Mouse (Mus musculus) adipocyte (in vitro differentiated cells): ENCODE measurements at regions not wholly inside any gene's neighbourhood (a gene's known extent, or its start where the extent isn't known, plus 50 kb on each side); places are given as distances from the start of the nearest gene placed in this dataset.

Source experiments
- DNase-seq: peaks from one replicate; pipeline ENCODE4 v3.0.0-alpha.2; 2016; ENCODE audit warnings: low spot score

- peak; percentile 30 for DNase-seq
Measured at GRCm38 (mm10) chr19:26834564-26834963, 51.1 kb upstream of the Gm815 start.
